Mouse (Mus musculus) midbrain, postnatal 0 days (tissue): ENCODE measurements around the gene Vmn1r113. TPM values are rescaled to one million over a fixed set of nuclear protein-coding genes. Genes with fewer than 3 reads are reported as not detected.
"Not testable (repeated sequence)": the region's sequence is repeated elsewhere in the genome, so short reads cannot be mapped to it uniquely, and the experiment has no call there.

Experiments used
- ATAC-seq: fragments of 200-750 bp; cut with Nextera tagmentation; 2 replicates; pipeline ENCODE4 v1.8.0; 2017; ENCODE audit warnings: moderate number of reproducible peaks, mild to moderate bottlenecking, moderate TSS enrichment, moderate library complexity; ENCODE audit not compliant: low FRiP score
- DNase-seq: peaks from one replicate; pipeline ENCODE4 v3.0.0-alpha.2; 2015; ENCODE audit warnings: low spot score
- H3K27ac ChIP-seq: fragments of 300-500 bp; sonication (generic); 2 replicates; pipeline ENCODE4 v1.5.1; 2014; ENCODE audit warnings: low read depth, mild to moderate bottlenecking, low read length, mixed read lengths
- H3K27me3 ChIP-seq: fragments of 300-500 bp; sonication (generic); 2 replicates; pipeline ENCODE4 v1.6.1; 2014; ENCODE audit warnings: low read length, control low read depth, mixed read lengths; ENCODE audit not compliant: insufficient read depth
- H3K36me3 ChIP-seq: fragments of 300-500 bp; sonication (generic); 2 replicates; pipeline ENCODE4 v1.6.1; 2014; ENCODE audit warnings: low read length, control low read depth, mixed read lengths; ENCODE audit not compliant: insufficient read depth
- H3K4me1 ChIP-seq: fragments of 300-500 bp; sonication (generic); 2 replicates; pipeline ENCODE4 v1.6.1; 2014; ENCODE audit warnings: mild to moderate bottlenecking, control low read depth, antibody characterized with exemption, low read length, mixed read lengths; ENCODE audit not compliant: insufficient read depth
- H3K4me2 ChIP-seq: fragments of 300-500 bp; sonication (generic); 2 replicates; pipeline ENCODE4 v1.6.1; 2014; ENCODE audit warnings: low read depth, mild to moderate bottlenecking, low read length, mixed read lengths; ENCODE audit not compliant: poor library complexity, severe bottlenecking
- H3K4me3 ChIP-seq: fragments of 300-500 bp; sonication (generic); 2 replicates; pipeline ENCODE4 v1.5.1; 2014; ENCODE audit warnings: low read depth, mild to moderate bottlenecking, low read length, moderate library complexity
- H3K9ac ChIP-seq: fragments of 300-500 bp; sonication (generic); replicated peaks from 2 replicates; pipeline ENCODE4 v1.6.1; 2014; ENCODE audit warnings: mild to moderate bottlenecking, low read length, moderate library complexity, mixed read lengths; ENCODE audit not compliant: poor library complexity, severe bottlenecking
- H3K9me3 ChIP-seq: fragments of 300-500 bp; sonication (generic); 2 replicates; pipeline ENCODE4 v1.6.1; 2016; ENCODE audit warnings: low read length, control low read depth
- WGBS: fragments of 180-500 bp; shearing (Covaris S2); extraction: QIAGEN DNeasy Blood & Tissue Kit; methylation state at CpG from one replicate; pipeline ENCODE4 v1.1.7; 2014; 5-methylcytosine and 5-hydroxymethylcytosine counted together
- polyA plus RNA-seq: library from polyadenylated mRNA; unstranded; fragments of >200 nt; fragmentation: Nextera tagmentation; extraction: Ambion mirVana; gene quantifications from 2 replicates; pipeline ENCODE4 v1.2.1, GENCODE M21; 2015
- total RNA-seq: library from RNA; depleted of rRNA; stranded (reverse); fragments of >200 nt; gene quantifications from 2 replicates; pipeline ENCODE4 v1.2.3, GENCODE M21; 2014; rRNA removed

Gene Vmn1r113
- total RNA-seq: not detected in 2 replicates
- not detected in 2 replicates for polyA plus RNA-seq

- whole genome bisulfite sequencing: 53% methylated on average over 2 of the region's 2 CpGs
Measured at GRCm38 (mm10) chr7:20786985-20787384, at the start of gene Vmn1r113. TSS of gene Vmn1r113 (plus strand) at chr7:20787285.

GRCm38 (mm10) chr7:20770885-20771284 is 16.2 kb upstream of the Vmn1r113 start, which contains the start of gene Vmn1r112:
TSS of gene Vmn1r112 (plus strand) at chr7:20771185.
- not testable (repeated sequence) for H3K4me2 ChIP-seq, H3K27ac ChIP-seq, H3K36me3 ChIP-seq, H3K9ac ChIP-seq, DNase-seq, H3K27me3 ChIP-seq, H3K4me3 ChIP-seq, H3K4me1 ChIP-seq, H3K9me3 ChIP-seq, ATAC-seq
- no CpG with 5 or more reads among the region's 3 CpGs for WGBS

More at GRCm38 (mm10) chr7:20786985-20787384, at the start of gene Vmn1r113:
- H3K36me3 ChIP-seq, H3K4me1 ChIP-seq, DNase-seq, H3K27me3 ChIP-seq, H3K4me2 ChIP-seq, ATAC-seq, H3K4me3 ChIP-seq, H3K9ac ChIP-seq, H3K9me3 ChIP-seq, H3K27ac ChIP-seq: not testable (repeated sequence)

- not testable (repeated sequence) for H3K9ac ChIP-seq, ATAC-seq, H3K4me1 ChIP-seq, DNase-seq, H3K4me3 ChIP-seq, H3K9me3 ChIP-seq, H3K27ac ChIP-seq, H3K4me2 ChIP-seq, H3K27me3 ChIP-seq, H3K36me3 ChIP-seq
- WGBS: no CpG with 5 or more reads among the region's 5 CpGs
Measured at GRCm38 (mm10) chr7:20812086-20812485, 25.0 kb downstream of the Vmn1r113 start, which contains the start of gene Vmn1r114. TSS of gene Vmn1r114 (minus strand) at chr7:20812186.

Other genes with a start within 250 kb of the Vmn1r113 start
- not detected in 2 replicates for gene Gm5726, start 241.5 kb upstream of the Vmn1r113 start, total RNA-seq
- not detected in 2 replicates for gene Gm5726, start 241.5 kb upstream of the Vmn1r113 start, polyA plus RNA-seq
- not detected in 2 replicates for gene Gm4141, start 211.0 kb upstream of the Vmn1r113 start, total RNA-seq
- not detected in 2 replicates for gene Gm4141, start 211.0 kb upstream of the Vmn1r113 start, polyA plus RNA-seq
- not detected in 2 replicates for gene Gm4513, start 188.3 kb upstream of the Vmn1r113 start, total RNA-seq
- not detected in 2 replicates for gene Gm4513, start 188.3 kb upstream of the Vmn1r113 start, polyA plus RNA-seq
- not detected in 2 replicates for gene Vmn1r107, start 118.4 kb upstream of the Vmn1r113 start, total RNA-seq
- not detected in 2 replicates for gene Vmn1r107, start 118.4 kb upstream of the Vmn1r113 start, polyA plus RNA-seq
- gene Vmn1r111, start 84.1 kb upstream of the Vmn1r113 start, total RNA-seq: not detected in 2 replicates
- gene Vmn1r111, start 84.1 kb upstream of the Vmn1r113 start, polyA plus RNA-seq: not detected in 2 replicates
- not detected in 2 replicates for gene Gm10668, start 56.7 kb upstream of the Vmn1r113 start, total RNA-seq
- gene Gm10668, start 56.7 kb upstream of the Vmn1r113 start, polyA plus RNA-seq: not detected in 2 replicates
- not detected in 2 replicates for gene Vmn1r112, start 16.1 kb upstream of the Vmn1r113 start, total RNA-seq
- gene Vmn1r112, start 16.1 kb upstream of the Vmn1r113 start, polyA plus RNA-seq: not detected in 2 replicates
- gene Vmn1r114, start 24.9 kb downstream of the Vmn1r113 start, total RNA-seq: not detected in 2 replicates
- not detected in 2 replicates for gene Vmn1r114, start 24.9 kb downstream of the Vmn1r113 start, polyA plus RNA-seq
- gene Vmn1r115, start 57.7 kb downstream of the Vmn1r113 start, total RNA-seq: not detected in 2 replicates
- not detected in 2 replicates for gene Vmn1r115, start 57.7 kb downstream of the Vmn1r113 start, polyA plus RNA-seq
- gene Vmn1r116, start 85.0 kb downstream of the Vmn1r113 start, total RNA-seq: not detected in 2 replicates
- gene Vmn1r116, start 85.0 kb downstream of the Vmn1r113 start, polyA plus RNA-seq: not detected in 2 replicates
- gene Vmn1r117, start 96.8 kb downstream of the Vmn1r113 start, total RNA-seq: not detected in 2 replicates
- gene Vmn1r117, start 96.8 kb downstream of the Vmn1r113 start, polyA plus RNA-seq: not detected in 2 replicates
- not detected in 2 replicates for gene Vmn1r118, start 125.1 kb downstream of the Vmn1r113 start, total RNA-seq
- gene Vmn1r118, start 125.1 kb downstream of the Vmn1r113 start, polyA plus RNA-seq: not detected in 2 replicates
- not detected in 2 replicates for gene Vmn1r119, start 225.2 kb downstream of the Vmn1r113 start, total RNA-seq
- not detected in 2 replicates for gene Vmn1r119, start 225.2 kb downstream of the Vmn1r113 start, polyA plus RNA-seq